Mouse (Mus musculus): Measurements from ENCODE around the gene Rasl11b.

Gene Rasl11b

DNA sequence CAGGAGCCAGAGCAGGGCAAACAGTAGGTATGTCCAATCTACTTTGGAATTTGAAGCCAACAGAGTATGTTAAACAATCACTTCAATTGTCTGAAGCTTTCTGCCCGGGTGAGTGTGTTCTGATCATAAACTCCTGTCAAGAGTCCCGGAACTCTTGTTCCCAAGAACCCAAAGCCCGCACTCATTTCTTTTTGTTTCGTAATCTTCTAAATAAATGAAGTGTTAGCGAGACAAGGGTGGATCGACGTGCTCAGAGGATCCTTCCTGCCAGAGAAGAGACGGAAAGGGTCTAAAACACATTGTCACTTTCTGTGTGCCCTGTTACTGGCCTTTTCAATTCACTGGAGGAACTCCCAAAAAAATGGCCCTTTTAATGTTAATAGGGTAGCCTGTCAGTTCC lies 6.2 kb upstream of the Rasl11b start:
- DNase-seq, result no peak

- DNase-seq, result no peak
Observed at GRCm38 (mm10) chr5:74189484-74190160, 5.5 kb upstream of the Rasl11b start.

DNA sequence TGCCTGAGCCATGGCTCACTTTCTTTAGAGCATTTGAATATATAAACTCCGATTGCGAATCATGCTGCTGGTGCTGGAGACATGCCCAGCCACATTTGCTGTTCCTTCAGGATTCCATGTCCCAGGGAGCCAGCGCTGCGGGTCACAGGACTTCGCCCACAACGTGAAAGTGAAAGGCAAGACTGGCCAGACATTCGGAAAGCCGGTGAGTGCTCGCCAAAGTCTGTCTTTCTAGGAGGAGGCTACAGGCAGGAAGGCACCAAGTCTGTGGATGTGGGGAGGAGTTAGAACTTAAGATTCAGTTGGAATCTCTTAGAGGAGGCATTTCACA lies 5.0 kb upstream of the Rasl11b start:
- DNase-seq, result peak; percentile 66

DNA sequence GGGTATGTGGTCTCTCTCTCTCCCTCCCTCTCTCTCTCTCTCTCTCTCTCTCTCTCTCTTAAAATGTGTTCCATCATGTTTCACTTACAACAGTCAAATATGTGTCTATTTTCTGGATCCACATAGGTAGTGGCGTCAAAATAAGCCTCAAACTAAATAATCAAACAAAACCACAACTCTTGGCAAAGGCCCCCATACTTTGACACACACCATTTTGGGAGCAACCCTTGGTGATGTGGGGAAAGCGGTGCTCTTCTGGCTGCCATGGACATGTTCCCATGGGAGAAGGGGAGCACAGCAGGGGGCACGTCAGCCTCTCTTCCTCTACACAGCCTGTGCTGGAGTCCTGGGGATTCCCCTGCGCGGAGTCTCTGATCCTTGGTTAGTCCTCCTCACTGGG lies 4.2 kb upstream of the Rasl11b start:
- no peak for DNase-seq

- no peak for DNase-seq
Observed at GRCm38 (mm10) chr5:74193008-74193407, 2.1 kb upstream of the Rasl11b start.

- peak; percentile 50 for DNase-seq
Observed at GRCm38 (mm10) chr5:74193626-74194025, 1.5 kb upstream of the Rasl11b start.

DNA sequence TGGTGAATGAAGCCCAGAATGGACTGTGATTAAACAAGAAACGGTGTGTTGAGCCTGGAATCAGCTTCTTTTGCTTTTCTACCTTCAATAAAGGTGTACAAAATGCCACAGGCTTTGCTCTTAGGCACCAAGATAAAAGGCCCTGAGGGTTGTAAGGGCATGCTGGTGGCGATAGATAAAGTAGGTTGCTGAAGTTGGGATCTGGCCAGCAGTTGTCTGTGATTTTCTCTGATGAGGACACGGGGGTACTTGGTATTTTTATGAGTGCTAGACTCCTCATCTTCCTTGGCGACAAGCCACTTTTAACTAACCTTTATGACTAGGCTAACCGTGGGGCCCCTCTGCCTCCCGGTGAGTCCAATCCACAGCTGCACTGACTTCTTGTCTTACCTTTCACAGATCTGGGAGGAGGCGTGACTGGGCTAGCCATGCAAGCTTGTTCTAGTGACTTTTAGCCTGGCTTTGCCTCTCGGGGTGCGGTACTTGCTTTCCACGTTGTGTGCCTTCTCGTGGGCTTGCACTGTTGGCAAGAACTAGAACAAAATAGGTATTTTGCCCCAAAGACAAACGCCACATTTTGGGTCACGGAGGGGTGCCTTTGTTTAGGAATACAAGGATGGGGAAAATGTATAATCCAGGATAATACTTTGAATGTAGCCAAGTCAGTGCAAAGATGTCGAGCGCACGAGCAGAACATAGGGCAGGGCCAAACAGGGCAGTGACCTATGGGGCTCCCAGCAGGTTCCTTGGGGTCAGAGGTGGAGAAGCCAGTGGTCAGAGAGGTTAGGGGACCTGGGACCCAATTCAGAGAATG lies 852 bp upstream of the Rasl11b start:
- no peak for DNase-seq

GRCm38 (mm10) chr5:74195614-74196306 lies 674 bp downstream of the Rasl11b start:
- no peak for DNase-seq

DNA sequence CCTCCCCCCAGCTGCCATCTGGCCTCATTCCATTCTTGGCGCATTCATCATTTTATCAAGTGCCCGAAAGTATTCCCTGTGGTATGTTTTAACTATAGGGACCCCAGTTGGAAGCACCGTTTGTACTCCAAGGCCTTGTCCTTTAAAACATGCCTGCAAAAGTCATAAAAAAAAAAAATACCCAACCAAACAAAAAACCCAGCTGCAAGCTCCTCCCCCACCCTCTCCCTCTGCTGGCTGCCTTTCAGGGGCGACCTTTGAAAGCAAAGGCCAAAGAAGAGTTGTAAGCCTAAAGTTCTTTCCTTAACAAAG lies 1.2 kb downstream of the Rasl11b start:
- DNase-seq, result peak; percentile 80

DNA sequence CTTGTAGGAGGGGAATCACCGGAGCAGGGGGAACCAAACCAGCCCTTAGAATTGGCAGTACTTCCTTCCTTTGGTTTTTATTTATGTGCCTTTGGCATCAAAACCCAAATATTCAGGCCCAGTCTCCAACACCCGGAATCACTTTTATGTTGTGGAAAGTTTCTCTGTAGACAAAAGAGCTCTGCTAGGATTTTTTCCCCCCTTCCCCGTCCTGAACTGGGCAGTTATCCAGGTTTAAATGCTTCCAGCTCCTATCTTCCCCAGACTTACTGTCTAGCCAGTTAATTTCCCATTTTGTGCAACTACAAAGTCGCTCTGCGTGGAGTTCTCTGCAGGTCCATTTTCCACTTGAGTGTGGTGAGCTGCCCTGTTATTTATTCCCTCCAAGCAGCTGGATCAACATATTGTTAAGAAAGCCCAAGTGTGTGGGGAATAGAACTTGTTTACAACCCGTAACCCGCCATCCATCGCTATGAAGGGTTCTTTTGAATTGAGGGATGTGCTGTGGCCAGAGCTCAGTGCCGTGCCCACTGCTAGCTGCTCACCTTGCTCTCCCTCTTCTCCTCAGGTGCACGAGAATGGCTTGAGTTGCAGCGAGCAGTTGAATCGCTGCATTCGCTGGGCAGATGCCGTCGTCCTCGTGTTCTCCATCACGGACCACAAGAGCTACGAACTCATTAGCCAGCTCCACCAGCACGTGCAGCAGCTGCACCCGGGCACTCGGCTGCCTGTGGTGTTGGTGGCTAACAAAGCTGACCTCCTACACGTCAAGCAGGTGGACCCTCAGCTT lies 2.6 kb downstream of the Rasl11b start:
- DNase-seq, result peak; percentile 56

DNA sequence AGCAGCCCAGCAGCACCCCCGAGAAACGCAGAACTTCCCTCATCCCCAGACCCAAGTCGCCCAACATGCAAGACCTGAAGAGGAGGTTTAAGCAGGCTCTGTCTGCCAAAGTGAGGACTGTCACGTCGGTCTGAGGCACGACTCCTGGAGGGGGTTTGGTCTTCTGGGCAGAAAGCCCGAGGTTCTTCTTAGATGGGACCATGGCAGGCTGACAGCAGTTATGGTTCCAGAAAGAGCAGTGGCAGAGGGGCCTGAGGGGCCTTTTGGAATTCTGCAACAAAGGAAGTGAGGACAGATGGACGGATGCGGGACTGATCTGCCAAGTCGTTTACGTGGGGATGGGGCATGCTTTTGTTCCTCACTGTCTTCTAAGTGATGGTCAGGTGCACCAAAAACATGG lies 3.4 kb downstream of the Rasl11b start:
- no peak for DNase-seq

- no peak for DNase-seq
Observed at GRCm38 (mm10) chr5:74199793-74200192, 4.7 kb downstream of the Rasl11b start.

- no peak for DNase-seq
Observed at GRCm38 (mm10) chr5:74200481-74200880, 5.4 kb downstream of the Rasl11b start.

DNA sequence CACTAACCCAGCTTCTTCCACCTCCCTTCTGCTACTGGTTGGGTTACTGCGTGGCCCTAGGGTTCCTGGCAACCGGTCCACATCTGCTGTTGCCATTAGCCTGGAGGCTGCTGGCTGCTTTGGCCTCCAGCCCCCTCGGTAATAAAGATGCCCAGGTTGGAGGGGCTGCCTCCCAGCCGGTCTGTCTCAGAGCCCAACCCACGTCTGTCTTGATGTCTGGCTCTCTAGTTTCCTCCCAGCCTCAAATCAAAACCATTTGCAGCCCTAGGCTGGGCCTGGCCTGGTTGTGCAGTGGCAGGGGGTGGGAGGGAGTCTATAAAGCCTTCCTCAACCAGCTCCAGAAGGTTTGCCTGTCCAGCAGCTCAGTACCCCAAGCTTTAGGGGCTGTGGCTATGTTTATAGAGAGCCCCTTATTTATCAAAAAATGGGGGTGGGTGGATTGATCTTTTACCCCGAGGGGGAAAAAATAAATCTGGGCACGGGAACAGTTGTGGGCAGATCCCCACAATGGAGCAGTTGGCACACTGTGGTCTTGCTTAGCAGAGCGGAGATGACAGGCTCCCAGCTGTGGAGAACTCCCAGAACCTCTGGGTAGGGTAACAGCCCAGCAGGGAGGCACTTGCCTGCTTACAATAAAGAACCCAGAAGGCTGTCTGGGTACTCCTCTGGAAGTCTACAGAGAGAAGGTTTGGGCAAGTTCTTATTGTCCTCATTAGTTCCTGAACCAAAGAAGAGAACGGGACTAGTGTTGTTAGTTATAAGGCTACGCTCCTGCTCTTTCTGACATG lies 6.7 kb downstream of the Rasl11b start:
- DNase-seq, result no peak

GRCm38 (mm10) chr5:74202515-74202914 lies 7.4 kb downstream of the Rasl11b start:
- DNase-seq, result no peak

- DNase-seq, result no peak
Observed at GRCm38 (mm10) chr5:74204465-74204864, 9.4 kb downstream of the Rasl11b start.

DNA sequence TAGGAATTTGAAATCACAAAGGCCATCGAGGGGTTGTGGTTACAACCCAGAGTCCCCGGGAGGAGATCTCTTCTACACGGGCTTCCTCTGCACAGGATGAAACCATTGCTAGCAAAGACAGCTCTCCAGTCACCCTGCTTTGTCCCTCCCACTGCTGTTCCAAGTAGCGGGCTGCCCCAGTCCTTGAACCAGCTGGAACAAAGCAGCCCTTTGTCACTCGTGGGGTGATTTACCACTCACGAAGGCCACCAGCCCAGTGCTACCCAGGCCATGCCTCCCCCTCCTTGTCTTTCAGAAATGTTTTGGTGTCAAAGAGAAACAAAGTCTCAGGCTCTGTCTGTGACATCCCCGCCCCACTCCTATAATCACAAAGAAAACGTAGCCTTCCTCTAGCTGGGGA lies 10.4 kb downstream of the Rasl11b start:
- DNase-seq, result no peak

DNA sequence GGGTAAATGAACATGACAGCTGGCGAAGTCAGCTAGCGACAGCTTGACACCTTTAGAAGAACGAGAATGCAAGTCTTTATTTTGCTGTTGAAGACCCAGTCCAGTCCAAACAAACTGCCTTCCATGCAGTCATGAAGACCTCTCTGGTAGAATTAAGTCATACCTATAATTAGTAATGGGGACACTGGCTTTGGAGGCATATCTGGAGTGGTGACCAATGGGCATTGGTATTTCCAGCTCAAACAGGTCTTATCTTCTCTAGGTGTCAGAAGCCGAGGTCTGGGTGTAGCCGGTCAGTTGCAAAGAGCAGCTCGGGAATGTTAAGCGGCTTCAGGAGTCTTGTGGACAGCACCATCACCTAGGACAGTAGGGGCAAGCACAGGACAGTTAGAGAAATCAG lies 11.0 kb downstream of the Rasl11b start:
- DNase-seq, result no peak

- peak; percentile 27 for DNase-seq
Observed at GRCm38 (mm10) chr5:74206649-74207048, 11.6 kb downstream of the Rasl11b start.

DNA sequence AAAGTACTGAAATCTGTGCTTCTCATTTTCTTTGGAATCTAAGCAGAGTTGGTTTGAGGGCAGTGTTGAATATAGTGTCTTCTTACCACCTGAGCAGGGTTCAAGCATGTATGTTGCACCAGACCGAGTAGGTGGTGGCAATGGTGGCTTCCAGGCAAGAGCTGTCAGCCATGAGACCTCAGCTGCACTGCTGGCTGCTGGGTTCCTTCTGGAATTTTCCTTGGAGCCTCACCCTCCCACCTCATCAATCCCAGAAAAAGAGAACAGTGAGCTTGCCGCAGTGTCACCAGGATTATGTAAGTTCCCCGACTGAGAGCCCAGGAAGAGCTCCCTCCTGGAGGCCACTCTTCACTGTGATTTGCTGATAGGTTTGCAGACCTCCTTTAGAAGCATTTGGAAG lies 12.1 kb downstream of the Rasl11b start:
- DNase-seq, result no peak

DNA sequence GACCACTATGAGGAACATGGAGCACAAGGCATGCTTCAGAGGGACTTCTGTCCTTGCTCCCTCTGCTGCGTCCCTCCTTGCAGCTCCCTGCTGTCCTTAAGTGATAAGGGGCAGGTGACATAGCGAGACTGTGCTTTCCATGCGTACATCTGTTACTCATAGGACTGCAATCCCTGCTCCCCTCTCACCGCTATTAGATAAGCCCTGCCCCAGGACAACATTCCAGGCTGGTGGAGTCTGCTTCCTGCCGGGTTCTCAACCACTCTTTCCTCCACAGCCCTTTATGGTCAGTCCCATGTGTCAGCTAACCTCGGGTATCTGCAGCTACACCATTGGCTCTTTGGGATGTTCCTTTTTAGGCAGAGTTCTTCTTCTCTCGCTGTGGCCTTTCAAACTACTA lies 13.4 kb downstream of the Rasl11b start:
- no peak for DNase-seq

DNA sequence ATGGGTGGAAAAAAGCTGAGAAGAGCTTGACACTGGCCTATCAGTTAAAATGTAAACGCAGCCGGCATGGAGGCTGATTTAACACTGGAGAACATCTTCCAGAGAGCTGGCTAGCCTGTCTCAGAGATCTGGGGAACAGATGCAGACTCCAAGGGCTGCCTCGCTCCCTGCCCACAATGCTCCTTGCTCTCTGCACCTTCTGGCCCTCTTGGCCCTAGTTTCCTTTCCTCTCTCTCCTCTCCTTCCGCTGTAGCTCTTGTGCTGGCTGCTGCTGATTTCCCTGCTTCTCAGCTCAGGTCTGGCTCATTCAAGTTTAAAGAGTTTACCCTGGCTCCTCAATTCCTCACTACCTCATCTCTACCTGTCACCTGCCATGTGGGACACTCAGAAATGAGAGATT lies 14.6 kb downstream of the Rasl11b start:
- DNase-seq, result no peak

DNA sequence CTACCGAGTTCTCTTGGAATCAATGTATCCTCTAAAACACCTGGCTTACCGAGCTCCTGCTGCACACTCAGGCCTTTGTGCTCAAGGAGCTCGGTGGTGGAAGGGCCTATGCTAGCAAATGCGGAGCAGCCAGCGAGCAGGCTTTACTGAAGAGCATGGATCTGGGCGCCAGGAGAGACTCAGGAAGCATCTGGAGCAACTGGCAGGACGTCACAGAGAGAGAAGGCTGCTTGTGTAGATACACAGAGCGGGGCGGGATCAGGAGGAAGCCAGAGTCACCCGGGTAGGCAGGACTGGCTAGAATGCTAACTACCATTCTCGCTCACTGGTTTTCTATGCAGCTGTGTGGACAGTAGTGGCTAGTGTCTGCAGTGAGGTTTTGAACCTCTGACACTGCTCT lies 16.3 kb downstream of the Rasl11b start:
- no peak for DNase-seq

Measured in kidney, postnatal 14 days (tissue).